Mouse (Mus musculus) adrenal gland, postnatal 4 days (tissue): ENCODE measurements around the gene Ssbp3. TPM values are rescaled to one million over a fixed set of nuclear protein-coding genes. Genes with fewer than 3 reads are reported as not detected.

Source experiments
- DNase-seq, 2 experiments: peaks; one replicate each; pipeline ENCODE4 v3.0.0; 2021 to 2022; ENCODE audit warnings: low spot score in 2 of 2, mixed read lengths in 2 of 2
- total RNA-seq, 2 experiments: library from RNA; stranded (reverse); gene quantifications; 2 replicates each; pipeline ENCODE4 v1.2.3; 2021

The Ssbp3 gene
- total RNA-seq, 2 experiments from 2014 or later: 95.2 to 103 TPM

GRCm38 (mm10) chr4:106905898-106906297 is 4.6 kb upstream of the Ssbp3 start:
- no peak for DNase-seq

- no peak for DNase-seq
These were observed 2.6 kb upstream of the Ssbp3 start for GRCm38 (mm10) chr4:106907701-106908425.

- DNase-seq: no peak
These were observed 2.1 kb upstream of the Ssbp3 start for GRCm38 (mm10) chr4:106908426-106908809.

GRCm38 (mm10) chr4:106908950-106909751 is 1.4 kb upstream of the Ssbp3 start:
- DNase-seq: peak in 1 of 2 experiments; percentile 44

- no peak for DNase-seq
These were observed 704 bp upstream of the Ssbp3 start for GRCm38 (mm10) chr4:106909797-106910196.

- DNase-seq: peak; percentile 81 to 86
These were observed 823 bp downstream of the Ssbp3 start for GRCm38 (mm10) chr4:106911246-106911801.

- no peak for DNase-seq
These were observed 1.6 kb downstream of the Ssbp3 start for GRCm38 (mm10) chr4:106911951-106912688.

GRCm38 (mm10) chr4:106912689-106913041 is 2.2 kb downstream of the Ssbp3 start:
- DNase-seq: no peak

- DNase-seq: no peak
These were observed 3.0 kb downstream of the Ssbp3 start for GRCm38 (mm10) chr4:106913411-106914049.

GRCm38 (mm10) chr4:106915265-106915664 is 4.8 kb downstream of the Ssbp3 start:
- DNase-seq: no peak

GRCm38 (mm10) chr4:106918263-106918662 is 7.8 kb downstream of the Ssbp3 start:
- no peak for DNase-seq

GRCm38 (mm10) chr4:106920119-106920518 is 9.6 kb downstream of the Ssbp3 start:
- DNase-seq: no peak

GRCm38 (mm10) chr4:106921375-106922336 is 11.2 kb downstream of the Ssbp3 start:
- no peak for DNase-seq

- no peak for DNase-seq
These were observed 12.4 kb downstream of the Ssbp3 start for GRCm38 (mm10) chr4:106922919-106923318.

- DNase-seq: no peak
These were observed 13.7 kb downstream of the Ssbp3 start for GRCm38 (mm10) chr4:106924175-106924574.

- DNase-seq: no peak
These were observed 14.4 kb downstream of the Ssbp3 start for GRCm38 (mm10) chr4:106924888-106925287.

GRCm38 (mm10) chr4:106926401-106926800 is 15.9 kb downstream of the Ssbp3 start:
- DNase-seq: no peak

- DNase-seq: no peak
These were observed 16.5 kb downstream of the Ssbp3 start for GRCm38 (mm10) chr4:106927034-106927433.

- no peak for DNase-seq
These were observed 18.5 kb downstream of the Ssbp3 start for GRCm38 (mm10) chr4:106928961-106929360.

GRCm38 (mm10) chr4:106932583-106932982 is 22.1 kb downstream of the Ssbp3 start:
- no peak for DNase-seq
